Mouse (Mus musculus): ENCODE data around the gene Gm17019.
"Not testable (repeated sequence)": the region's sequence is repeated elsewhere in the genome, so short reads cannot be mapped to it uniquely, and the experiment has no call there.

Gene Gm17019

DNA sequence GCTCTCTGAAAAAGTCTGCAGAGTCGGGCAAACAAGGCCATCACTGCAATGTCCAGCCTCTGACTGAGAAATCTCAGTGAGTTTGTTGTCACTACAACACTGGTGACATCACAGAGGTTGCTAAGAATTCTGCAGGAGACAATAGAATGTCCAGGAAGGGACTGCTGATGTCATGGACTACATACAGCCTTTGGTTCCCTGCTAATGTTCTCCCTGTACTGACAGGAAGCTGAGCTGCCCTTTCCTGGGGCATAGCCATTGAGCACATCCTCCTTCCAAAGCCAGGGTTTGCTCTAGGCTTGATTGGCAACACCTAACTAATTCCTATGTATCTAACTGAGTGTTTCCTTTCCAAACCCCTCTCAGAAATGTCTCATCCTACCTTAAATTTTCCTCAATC is at the start of gene Gm17019:
Gm17019 (minus strand) TSS at position 101 of the 400 bp plus-strand sequence.
- DNase-seq, result not testable (repeated sequence)

DNA sequence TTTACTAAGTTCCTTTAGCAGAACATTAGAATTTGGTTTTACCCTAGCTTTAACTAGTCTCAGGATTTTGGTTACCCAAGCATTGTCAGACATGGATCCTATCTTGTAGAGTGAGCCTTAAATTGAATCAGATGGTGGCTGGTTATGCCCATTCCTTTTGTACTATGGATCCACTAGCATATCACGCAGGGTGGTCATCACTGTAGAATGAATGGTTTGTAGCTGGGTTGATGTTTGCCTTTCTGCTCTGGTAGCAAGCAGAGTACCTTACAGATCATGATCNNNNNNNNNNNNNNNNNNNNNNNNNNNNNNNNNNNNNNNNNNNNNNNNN is 29.6 kb upstream of the Gm17019 start:
- not testable (repeated sequence) for DNase-seq

DNA sequence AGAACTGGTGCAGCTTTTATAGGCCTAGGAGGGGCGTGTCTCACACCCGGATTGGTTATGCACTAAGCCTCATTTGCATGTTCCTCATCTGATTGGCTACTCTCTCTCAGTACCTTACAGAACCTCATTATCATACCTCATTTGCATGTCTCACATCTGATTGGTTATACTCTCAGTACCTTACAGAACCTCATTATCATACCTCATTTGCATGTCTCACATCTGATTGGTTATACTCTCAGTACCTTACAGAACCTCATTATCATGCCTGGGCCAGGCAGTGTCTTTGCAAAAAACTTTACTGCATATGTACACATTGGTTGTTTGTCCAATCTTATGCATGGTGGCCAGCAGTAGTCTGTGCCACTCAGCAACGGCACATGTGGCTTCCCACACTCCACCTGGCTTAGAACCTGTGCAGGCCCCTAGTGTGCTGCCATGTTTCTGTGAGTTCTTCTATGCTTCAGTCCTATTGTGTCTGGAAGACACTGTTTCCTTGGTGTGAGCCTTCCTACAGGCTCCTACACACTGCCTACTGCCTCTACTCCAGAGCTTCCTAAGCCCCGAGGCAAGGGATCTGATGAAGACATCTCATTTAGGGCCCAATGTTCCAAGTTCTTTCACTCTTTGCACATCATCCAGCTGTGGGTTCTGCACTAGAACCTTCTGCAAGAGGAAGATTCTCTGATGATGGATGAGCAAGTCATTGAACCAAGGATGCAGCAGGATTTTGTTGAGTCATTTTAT is 29.0 kb upstream of the Gm17019 start:
- not testable (repeated sequence) for DNase-seq

DNA sequence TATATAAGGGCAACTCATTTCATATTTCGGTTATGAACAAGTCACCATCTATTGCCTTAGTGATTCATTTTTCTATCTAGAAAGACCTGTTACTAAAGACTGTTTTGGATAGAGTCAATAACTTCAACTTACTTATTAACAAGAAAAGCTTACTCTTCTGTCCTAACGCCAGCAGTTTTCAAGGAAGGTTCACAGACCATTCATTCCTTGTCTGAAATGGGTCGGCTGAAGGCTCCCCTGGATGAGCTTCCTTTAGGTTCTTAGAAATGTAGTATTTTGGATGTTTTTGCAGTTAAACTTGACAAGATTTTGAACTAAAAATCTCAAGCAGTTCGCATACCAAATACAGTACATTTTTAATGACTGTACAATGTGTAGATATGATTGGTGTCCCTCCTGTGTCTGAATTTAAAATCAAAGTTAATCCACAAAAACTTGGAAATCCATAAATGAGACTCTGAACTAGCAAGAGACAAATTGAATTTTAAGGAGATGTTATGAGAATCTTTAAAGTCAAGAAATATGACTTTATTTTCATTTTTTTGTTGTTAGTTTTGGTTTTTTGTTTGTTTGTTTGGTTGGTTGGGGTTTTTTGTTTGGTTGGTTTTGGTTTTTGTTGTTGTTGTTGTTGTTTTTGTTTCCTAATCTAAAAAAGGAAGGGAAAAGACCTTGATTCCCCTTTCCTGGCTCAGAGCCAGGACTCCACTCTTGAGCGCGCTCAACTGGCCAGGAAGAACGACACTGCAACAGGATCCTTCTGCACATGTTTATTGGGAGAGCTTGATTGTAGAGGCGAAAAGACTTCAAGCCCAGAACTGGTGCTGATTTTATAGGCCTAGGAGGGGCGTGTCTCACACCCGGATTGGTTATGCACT is 21.6 kb upstream of the Gm17019 start:
- not testable (repeated sequence) for DNase-seq

DNA sequence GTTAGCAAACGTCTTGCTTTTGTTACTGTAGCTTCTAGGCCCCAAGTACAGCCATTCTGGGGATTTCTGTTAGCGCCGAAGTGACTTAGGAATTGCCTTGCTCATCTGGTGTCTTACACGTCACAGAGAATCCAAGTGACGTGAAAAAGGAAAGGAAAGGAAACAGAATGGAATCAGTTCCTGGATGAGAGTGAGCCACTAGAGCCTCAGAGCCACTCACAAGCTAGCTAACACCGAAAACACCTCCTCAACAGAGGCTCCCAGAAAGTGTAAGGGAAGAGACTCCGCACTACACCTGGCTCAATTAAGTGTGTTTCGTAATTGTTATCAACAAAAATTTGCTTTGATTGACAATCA is 20.8 kb upstream of the Gm17019 start:
- DNase-seq, result not testable (repeated sequence)

DNA sequence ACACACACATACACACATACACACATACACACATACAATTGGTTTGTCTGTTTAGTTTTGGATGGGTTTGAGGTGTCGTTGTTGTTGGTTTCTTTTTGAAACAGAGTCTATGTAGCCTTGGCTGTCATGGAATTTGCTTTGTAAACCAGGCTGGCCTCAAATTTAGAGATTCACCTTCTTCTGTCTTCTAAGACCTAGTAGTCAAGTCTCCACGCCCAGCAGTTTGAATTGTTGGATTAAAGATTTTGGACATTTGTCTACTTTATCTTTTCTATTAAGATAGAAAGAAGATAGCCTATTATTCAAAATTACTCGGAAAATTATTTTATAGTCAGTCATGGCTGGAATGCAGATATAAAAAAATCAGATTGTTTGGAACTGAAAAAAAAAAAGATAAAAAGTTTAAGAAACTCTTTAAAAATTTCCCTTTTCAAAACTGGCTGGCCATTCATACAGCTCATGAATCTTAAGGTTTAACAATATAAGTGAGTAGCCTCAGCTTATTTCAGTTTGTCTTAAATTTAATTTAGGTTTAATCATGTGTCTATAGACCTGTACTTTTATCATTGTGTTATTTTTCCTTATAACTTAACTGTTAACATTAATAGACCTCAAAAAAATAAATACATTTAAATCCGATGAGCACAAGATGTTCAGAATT is 20.3 kb upstream of the Gm17019 start:
- DNase-seq, result not testable (repeated sequence)

DNA sequence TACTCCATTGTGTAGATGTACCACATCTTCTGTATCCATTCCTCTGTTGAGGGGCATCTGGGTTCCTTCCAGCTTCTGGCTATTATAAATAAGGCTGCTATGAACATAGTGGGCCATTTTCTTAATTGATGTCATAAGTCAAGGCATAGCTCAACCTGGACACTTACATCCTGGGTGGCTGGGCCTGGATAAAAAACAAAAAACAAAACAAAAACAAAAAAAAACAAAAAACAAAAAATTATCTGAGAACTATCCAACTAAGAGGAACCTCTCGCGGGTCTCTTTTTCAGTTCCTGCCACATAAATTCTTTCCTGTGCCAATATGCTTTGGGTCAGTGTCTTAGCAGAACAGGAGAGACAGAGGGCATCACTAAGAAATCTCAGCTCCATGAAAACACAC is 18.0 kb upstream of the Gm17019 start:
- DNase-seq, result not testable (repeated sequence)

DNA sequence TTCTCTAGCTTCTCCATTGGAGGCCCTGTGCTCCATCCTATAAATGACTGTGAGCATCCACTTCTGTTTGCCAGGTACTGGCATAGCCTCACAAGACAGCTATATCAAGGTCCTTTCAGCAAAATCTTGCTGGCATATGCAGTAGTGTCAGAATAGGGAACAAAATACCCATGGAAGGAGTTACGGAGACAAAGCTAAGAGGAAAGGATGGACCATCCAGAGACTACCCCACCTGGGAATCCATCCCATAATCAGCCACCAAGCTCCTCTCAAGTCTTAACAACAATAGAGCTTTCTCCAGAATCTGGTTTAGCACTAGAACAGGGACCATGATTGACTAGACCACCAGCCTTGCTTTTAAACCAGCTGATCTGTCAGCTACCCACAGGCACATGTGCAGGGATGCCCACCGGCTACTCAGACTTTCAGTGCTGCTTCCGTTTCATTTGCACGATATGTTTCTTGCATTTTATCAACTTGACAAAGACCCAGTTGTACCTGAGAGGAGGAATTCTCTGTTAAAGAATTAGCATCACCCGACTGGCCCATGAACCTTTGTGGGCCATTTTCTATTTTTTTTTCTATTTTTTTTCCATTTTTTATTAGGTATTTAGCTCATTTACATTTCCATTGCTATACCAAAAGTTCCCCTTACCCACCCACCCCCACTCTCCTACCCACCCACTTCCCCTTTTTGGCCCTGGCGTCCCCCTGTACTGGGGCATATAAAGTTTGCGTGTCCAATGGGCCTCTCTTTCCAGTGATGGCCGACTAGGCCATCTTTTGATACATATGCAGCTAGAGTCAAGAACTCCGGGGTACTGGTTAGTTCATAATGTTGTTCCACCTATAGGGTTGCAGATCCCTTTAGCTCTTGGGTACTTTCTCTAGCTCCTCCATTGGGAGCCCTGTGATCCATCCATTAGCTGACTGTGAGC is 12.3 kb upstream of the Gm17019 start:
- not testable (repeated sequence) for DNase-seq

DNA sequence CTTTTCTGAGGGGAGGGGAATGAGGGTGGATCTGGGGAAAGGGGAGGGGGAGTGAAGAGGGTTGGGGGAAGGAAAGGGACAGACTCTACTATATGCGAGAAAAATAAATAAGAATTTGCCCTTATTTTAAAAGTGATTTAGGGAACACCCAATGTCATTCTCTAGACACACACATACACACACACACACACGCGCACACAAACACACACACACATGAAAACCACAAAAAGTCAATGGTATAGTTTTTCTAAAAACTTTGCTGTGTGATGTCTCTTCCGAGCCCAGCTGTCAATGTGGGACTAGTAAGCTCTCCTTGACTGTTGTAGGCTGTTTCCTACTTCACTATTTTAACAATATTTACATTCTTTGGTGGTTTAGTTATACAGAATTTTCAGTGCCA is 8.0 kb upstream of the Gm17019 start:
- not testable (repeated sequence) for DNase-seq

DNA sequence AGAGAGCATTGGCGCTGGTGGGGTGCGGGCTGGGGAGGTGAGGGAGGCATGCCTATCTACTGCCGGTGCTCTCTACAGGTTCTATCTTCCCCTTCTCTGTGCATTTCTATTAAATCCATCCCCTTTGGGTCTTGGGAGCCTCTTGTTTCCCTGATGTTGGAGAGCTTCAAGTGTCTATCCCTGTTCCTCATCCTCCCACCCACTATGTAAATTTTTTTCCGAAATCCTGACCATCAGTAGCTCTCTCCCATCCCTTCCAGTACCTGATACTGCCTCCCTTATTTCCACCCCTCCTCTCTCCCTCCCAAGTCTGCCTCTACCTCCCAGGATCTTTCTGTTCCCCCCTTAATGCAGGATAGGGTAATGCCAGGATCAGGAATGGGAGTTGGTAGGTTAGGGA is 7.2 kb upstream of the Gm17019 start:
- not testable (repeated sequence) for DNase-seq

DNA sequence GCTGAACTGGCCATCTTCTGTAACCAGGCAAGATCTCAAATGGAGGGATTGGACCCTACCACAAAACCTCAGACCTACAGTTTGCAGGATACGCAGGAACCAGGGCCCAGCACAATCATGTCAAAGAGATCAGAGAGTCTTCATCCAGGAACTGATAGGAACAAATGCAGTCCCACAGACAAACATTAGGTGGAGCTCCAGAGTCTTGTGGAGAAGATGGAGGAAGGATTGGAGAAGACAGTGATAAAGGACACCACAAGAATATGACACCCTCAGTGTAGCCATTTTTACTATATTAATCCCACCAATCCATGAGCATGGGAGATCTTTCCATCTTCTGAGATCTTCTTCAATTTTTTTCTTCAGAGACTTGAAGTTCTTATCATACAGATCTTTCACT is 8.5 kb downstream of the Gm17019 start:
- not testable (repeated sequence) for DNase-seq

DNA sequence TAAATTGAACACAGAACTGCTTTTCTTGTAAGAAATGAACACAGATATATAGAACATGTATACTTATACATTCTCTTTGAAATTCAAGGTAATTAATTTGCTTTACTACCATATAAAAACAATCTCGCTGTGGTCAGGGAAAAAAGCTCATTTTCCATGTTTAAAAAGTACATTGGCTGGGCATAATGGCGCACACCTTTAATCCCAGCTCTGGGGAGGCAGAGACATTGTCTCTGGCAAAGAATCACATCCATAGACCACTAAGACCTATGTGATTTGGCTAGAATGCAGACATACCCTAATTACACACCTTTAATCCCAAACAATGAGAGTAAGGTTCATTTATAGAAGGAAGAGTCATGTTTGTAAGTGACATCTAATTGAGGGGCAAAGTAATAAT is 12.7 kb downstream of the Gm17019 start:
- DNase-seq, result not testable (repeated sequence)

DNA sequence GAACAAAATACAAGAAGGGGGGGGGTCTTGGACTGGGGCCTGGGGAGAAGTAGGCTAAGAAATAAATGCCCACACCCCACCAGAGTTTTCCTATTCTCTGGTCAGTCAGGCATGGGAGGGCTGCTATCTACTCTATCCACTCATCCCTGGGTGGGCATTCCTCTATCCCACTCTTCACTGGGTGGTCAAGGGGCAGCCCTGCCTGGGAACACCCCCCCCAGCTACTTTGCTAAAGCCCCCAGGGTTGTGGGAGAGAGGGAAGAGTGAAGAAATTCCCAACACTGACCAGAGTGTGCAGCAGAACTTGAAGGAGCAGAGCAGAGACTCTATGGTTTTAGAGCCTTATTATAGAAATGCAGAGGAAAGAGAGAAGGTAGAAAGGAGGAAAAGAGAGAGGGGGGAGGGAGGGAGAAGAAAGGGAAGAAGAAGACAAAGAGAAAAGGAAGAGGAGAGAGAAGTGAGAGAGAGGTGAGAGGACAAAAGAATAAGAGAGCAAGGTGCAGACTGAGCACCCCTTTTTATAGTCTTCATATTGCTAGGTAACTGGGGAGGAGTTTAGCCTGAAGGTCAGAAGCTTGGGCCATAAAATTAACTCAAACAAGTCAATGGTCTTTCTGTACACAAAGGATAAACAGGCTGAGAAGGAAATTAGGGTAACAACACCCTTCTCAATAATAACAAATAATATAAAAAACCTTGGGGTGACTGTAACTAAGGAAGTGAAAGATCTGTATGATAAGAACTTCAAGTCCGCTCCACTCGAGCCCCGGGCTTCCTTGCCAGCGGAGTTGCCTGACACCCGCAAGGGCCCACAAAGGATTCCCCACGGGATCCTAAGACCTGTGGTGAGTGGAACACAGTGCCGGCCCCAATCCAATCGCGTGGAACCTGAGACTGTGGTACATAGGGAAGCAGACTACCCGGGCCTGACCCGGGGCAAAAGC is 21.9 kb downstream of the Gm17019 start:
- not testable (repeated sequence) for DNase-seq

DNA sequence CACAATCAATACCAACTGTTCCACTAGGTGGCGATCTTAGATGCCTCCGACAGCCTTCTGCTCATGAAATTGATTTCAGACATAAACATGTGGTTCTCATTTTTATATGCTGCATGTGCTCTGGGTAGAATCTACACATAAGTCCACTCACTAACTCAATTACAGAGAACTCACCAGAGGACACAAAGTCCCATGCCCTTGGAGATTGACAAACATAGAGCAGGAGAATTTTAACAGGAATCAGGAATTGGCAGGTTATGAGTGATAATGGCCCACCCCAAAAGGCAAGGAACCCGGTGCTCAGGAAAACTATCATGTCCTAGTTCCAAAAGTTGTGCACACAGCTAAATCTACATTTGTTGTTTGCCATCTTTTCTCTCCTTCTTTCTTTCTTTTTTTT is 25.9 kb downstream of the Gm17019 start:
- not testable (repeated sequence) for DNase-seq

DNA sequence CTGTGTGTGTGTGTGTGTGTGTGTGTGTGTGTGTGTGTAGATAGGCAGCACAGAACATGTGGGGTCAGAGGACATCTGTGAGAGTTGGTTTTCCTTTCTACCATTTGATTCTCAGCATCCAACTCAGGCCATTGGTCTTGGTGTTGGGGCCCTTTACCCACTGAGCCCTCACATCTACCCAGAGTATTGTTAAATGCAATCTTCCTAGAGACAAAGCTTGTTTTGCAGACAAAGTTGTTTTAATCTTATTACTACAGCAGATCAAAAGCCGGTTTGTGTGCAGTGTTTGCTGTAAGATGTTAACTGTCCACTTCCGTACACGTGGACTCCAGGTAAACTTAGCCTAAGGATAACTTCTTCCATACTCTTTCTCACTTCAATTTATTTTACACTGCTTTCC is 26.5 kb downstream of the Gm17019 start:
- DNase-seq, result not testable (repeated sequence)

DNA sequence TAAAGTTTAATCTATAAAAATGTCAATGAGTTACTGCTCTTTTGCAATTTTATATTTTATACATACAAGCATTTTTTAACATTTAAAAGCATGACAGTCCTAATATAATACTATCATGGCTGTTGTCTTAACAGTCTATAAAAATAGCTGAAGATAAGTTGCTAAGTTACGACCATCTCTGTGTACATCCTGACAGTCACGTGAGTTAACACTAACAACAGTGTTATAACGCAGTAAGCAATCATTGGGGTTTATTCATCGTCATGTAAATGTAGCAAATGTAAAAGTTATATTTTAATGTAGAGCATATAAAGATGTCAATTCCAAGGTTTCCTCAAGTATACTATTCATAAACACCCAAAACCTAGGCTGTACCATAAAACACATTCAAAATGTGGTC is 27.2 kb downstream of the Gm17019 start:
- not testable (repeated sequence) for DNase-seq

DNA sequence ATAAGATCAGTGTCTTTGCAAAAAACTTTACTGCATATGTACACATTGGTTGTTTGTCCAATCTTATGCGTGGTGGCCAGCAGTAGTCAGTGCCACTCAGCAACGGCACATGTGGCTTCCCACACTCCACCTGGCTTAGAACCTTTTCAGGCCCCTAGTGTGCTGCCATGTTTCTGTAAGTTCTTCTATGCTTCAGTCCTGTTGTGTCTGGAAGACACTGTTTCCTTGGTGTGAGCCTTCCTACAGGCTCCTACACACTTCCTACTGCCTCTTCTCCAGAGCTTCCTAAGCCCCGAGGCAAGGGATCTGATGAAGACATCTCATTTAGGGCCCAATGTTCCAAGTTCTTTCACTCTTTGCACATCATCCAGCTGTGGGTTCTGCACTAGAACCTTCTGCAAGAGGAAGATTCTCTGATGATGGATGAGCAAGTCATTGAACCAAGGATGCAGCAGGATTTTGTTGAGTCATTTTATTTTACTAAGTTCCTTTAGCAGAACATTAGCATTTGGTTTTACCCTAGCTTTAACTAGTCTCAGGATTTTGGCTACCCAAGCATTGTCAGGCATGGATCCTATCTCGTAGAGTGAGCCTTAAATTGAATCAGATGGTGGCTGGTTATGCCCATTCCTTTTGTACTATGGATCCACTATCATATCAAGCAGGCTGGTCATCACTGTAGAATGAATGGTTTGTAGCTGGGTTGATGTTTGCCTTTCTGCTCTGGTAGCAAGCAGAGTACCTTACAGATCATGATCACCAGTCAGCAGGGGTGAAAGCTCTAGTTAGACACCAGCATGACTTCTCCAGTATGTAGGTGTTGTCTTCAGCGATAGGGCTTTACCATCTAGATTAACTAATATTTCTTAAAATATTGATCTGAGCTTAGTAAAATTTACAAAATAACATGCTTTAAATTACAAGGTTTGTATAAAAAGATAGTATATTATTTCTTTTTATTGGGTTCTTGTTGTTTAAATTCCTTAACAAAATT is 27.9 kb downstream of the Gm17019 start:
- not testable (repeated sequence) for DNase-seq

DNA sequence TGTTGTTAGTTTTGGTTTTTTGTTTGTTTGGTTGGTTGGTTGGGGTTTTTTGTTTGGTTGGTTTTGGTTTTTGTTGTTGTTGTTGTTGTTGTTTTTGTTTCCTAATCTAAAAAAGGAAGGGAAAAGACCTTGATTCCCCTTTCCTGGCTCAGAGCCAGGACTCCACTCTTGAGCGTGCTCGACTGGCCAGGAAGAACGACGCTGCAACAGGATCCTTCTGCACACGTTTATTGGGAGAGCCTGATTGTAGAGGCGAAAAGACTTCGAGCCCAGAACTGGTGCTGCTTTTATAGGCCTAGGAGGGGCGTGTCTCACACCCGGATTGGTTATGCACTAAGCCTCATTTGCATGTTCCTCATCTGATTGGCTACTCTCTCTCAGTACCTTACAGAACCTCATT is 34.7 kb downstream of the Gm17019 start:
- not testable (repeated sequence) for DNase-seq

DNA sequence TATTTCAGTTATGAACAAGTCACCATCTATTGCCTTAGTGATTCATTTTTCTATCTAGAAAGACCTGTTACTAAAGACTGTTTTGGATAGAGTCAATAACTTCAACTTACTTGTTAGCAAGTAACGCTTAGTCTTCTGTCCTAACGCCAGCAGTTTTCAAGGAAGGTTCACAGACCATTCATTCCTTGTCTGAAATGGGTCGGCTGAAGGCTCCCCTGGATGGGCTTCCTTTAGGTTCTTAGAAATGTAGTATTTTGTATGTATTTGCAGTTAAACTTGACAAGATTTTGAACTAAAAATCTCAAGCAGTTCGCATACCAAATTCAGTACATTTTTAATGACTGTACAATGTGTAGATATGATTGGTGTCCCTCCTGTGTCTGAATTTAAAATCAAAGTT is 35.2 kb downstream of the Gm17019 start:
- not testable (repeated sequence) for DNase-seq

Measured in cerebellum, adult 11-12 months (tissue).